Mouse (Mus musculus) megakaryocyte-erythroid progenitor cell, adult 5-6 weeks (primary cell): ENCODE results near the gene Sp7. TPM values are rescaled to one million over a fixed set of nuclear protein-coding genes. Genes with fewer than 3 reads are reported as not detected.

Experiments used
- ATAC-seq: replicated peaks from 2 replicates; pipeline ENCODE4 v1.8.0; 2016; ENCODE audit warnings: mild to moderate bottlenecking, inconsistent platforms; ENCODE audit not compliant: severe bottlenecking, poor library complexity, low FRiP score, low TSS enrichment
- total RNA-seq, 2 experiments: library from RNA; stranded (forward) in 1 of 2; stranded (reverse) in 1 of 2; fragments of 200-1000, 215-1000 nt in 1 of 2; fragments of >200 nt in 1 of 2; fragmentation: Nextera tagmentation in 1 of 2; gene quantifications; 2 replicates each; pipeline ENCODE4 v1.2.3; 2014 to 2017

The Sp7 gene
- total RNA-seq (2014; fragmentation: Nextera tagmentation) (not detected in 2 replicates), total RNA-seq (2017) (not detected in 2 replicates)

DNA sequence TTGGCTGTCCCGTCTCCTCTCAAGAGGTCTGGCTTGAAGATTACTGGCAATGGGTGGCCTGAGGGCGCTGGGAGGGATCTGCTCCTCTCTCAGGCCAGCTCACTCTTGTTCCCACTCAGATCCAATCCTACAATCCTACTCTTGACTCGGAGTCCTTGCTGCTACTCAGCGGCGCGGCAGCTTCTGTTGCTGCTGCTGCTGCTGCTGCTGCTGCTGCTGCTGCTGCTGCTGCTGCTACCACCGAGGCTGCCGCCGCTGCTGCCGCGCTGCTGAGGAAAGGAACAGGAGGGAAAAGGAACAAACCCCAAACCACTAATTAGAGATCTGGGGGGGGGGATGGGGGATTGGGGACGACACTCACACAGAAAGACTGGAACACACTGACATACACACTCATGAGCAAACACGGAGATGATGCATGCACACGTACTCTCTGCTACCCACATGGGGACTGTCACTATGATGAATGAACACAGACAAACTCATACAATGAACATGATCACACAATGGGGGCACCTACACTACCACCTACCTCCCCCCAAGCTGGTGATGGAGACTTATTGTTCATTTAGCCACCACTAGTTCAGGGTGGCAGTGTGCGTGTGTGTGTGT lies at the start of gene Sp7:
Gene Sp7 (minus strand): TSS at position 450 of the 612 bp plus-strand sequence.
- 0 out of 2 replicates have a peak, but pooled peaks have one; percentile 16 for ATAC-seq

DNA sequence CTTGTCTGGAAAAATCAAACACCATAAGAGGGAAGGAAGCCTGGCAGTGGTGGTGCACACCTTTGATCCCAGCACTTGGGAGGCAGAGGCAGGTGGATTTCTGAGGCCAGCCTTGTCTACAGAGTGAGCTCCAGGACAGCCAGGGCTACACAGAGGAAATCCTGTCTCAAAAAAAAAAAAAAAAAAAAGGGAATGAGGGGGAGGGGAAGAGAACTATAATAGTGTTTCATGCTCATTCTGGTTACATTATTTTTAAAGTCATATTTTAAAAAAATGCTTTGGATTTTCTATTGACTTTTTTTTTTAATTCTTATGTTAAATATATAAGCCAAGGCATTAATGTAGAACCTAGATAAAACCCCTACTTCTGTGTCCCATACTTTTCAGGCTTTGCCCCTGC lies 46.7 kb upstream of the Sp7 start:
- no peak for ATAC-seq

DNA sequence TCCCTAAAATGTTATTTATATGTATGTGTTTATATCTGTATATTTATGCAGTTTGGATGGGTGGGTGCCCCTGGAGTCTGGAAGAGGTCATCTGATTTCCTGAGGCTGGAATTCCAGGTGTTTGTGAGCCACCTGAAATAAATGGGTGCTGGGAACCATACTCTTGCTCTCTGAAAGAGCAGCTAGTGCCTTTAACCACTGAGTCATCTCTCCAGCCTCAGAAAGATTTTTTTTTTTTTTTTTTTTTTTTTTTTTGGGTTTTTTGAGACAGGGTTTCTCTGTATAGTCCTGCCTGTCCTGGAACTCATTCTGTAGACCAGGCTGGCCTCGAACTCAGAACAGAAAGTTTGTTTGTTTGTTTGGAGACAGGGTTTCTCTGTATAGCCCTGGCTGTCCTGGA lies 44.1 kb upstream of the Sp7 start:
- no peak for ATAC-seq

DNA sequence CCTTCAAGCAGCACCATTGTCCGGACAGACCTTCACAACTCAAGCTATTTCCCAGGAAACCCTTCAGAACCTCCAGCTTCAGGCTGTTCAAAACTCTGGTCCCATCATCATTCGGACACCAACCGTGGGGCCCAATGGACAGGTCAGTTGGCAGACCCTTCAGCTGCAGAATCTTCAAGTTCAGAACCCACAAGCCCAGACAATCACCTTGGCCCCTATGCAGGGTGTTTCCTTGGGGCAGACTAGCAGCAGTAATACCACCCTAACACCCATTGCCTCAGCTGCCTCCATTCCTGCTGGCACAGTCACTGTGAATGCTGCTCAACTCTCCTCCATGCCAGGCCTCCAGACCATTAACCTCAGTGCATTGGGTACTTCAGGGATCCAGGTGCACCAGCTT lies 42.3 kb upstream of the Sp7 start:
- ATAC-seq = no peak

DNA sequence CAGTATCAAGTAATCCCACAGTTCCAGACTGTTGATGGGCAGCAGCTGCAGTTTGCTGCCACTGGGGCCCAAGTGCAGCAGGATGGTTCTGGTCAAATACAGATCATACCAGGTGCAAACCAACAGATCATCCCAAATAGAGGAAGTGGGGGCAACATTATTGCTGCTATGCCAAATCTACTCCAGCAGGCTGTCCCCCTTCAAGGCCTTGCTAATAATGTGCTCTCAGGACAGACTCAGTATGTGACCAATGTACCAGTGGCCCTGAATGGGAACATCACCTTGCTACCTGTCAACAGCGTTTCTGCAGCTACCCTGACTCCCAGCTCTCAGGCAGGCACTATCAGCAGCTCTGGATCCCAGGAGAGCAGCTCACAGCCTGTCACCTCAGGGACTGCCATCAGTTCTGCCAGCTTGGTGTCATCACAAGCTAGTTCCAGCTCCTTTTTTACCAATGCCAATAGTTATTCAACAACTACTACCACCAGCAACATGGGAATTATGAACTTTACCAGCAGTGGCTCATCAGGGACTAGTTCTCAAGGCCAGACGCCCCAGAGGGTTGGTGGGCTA lies 41.7 kb upstream of the Sp7 start:
- no peak for ATAC-seq

DNA sequence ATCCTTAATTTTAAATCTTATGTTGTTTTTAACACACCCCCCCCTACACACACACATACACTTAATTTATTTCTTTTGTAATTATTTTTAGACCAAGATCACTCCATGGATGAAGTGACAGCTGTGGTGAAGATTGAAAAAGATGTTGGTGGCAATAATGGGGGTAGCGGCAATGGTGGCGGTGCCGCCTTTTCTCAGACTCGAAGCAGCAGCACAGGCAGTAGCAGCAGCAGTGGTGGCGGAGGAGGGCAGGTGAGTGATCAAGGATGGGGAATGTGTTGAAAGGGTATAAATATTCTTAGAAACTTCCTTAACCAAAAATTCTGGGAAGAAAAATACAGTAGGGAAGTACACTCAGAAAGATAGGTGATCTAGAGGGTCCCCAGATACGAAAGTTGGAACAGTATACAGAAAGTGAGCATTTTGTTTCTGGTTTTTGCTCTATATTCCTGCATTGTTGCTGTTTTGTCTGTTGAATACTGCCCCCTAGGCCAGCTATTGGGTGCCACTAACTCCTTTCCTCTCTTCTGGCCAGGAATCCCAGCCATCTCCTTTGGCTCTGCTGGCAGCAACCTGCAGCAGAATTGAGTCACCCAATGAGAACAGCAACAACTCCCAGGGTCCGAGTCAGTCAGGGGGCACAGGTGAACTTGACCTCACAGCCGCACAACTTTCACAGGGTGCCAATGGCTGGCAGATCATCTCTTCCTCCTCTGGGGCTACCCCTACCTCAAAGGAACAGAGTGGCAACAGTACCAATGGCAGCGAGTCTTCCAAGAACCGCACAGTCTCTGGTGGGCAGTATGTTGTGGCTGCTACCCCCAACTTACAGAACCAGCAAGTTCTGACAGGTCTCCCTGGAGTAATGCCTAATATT lies 40.9 kb upstream of the Sp7 start:
- no peak for ATAC-seq

DNA sequence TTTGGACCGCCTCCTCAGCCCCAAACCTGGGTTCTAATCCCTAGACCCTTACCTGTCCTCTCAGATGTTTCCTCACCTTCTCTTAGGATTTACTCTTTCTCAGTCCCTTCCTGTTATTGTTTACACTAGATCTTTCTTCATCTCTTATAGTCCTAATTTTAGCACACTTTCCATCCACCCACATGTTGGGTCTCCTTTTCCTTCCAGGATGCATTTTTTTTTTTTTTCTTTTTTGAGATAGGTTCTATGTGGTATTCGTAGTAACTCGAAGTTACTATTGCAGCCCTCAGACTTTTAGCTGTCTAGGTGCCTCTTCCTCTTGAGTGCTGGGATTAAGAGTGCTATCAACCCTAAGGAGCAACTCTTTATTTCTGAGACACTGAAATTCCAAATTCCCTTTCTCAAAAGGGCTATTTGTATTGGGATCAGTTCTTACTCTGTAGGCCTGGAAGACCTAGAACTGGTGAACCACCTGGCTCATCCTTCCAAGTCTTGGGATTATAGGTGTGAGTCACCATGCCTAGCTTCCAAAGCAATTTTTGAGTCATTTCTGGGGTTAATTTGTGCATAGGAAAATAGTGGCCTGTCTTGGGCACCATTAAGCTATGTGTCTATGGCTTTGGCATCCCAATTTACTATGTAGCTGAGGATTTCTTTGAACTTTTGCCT lies 40.1 kb upstream of the Sp7 start:
- ATAC-seq = no peak

DNA sequence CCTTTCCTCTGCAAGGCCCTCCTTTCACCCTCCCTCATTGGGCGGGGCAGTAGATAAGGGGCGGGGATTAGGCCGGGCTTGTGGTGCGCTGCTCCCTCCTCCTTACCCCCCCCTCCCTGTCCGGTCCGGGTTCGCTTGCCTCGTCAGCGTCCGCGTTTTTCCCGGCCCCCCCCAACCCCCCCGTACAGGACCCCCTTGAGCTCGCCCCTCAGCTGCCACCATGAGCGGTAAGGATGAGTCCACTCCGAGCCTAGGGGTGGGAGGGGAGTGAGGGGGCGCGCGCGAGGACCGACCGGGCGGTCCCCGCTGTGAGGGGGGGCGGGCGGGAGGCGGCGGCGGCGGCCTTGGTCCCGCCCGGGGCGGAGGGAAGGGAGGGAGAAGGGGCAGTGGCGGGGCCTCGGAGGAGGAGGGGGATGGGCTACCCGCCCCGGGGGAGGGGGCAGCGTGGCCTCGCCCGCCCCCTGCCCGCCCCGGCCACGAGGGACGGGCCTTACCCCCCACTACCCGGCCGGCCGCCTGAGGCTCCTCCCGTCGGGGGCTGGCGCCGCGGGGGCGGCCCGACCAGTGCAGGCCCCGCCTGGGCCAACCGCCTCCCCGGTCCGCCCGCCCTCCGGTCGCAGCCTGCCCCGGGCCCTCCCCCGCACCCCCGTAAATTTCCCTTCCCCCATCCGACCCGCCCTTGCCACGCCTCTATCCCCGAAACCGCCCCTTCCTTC lies 39.4 kb upstream of the Sp7 start:
- ATAC-seq = peak; percentile 27

DNA sequence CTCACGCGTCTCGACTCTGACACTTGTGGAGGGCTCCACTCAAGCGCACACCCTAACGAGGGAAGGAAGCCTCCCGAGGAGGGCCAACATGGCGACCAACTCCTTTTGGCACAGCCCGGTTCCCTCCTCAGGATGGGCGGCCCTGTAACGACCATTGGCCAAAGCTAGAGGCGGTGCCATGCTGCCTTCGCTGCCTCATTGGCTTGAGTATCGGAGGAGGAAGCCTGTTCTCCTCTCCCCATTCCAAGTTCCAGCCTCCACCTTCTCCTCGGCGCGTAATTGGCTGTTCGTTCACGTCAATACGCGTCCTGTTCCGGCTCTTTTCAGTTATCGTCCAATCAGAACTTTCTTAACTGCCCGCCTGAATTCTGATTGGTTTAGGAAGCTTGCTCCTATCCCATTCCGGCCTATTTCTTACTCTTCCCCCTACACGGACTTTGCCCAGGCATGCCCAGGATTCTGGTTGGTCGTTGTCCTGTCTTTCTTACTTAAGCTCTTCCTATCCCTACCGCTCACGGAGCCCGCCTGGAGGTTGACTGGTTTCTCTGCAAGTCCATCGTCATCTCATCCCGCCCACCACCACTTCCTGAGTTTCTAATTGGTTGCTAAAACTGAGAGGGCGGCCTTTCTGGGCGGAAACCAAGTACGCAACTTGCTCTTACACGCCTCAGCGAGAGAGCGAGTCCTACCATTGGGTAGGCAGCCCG lies 38.7 kb upstream of the Sp7 start, which contains the start of gene Sp1:
Gene Sp1 (plus strand): TSS at position 655 of the 707 bp plus-strand sequence.
- peak; percentile 86 for ATAC-seq

DNA sequence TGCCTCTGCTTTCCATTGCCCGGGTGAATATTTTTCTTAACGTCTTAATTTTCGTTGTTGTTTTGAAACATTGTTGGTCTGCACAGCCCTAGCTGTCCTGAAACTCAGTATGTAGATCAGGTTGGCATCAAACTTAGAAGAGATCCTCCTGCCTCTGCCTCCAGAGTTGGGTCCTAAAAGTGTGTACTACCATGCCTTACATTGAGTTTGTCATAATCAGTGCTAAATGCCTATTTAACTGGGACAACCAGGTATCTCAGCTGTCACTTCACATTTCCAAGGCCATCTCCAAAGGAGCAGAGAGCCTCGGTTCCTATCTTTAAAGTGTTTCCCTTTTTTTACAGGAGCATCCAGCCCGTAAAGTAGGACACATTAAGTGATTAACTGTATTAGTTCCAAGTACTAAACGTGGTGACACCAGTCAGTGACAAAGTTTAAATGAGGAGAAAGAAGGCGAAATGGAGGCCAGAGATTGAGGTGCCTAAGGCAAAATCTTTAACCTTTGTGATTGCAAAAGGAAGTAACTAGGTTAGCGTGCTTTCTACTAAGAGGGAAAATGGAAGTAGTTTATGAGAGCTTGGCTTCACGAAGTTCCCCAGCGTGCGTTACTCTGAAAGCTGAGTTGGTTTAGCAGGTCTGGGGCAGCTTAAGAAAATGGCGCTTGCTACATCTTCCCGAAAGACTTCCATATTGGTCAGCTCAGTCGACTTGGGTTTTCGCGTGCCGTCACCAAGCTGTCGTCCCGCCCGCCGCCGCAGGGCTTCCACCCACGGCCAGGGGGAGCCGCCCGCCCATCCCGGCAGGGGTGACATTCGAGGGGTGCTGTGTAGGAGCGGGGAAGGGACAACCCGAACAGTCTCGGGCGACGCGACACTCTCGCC lies 37.9 kb upstream of the Sp7 start:
- no peak for ATAC-seq

DNA sequence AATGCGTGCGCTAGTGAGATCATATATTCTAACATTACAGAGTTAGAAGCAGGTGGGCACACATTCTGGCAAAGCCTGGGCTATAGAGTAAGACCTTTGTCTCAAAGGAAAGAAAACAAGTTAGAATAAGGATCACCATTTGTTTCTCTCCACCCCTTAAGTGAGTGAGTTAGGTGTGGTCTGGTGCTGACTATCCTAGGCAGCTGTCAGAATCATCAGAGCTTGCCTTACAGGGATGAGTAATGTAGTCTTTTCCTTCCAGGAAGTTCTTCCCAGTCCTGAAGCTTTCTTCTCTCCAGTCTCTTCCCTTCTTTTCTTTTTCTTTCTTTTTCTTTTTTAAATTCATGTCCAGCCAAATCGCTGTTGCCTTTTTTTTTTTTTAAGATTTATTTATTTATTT lies 35.2 kb upstream of the Sp7 start:
- ATAC-seq = no peak

DNA sequence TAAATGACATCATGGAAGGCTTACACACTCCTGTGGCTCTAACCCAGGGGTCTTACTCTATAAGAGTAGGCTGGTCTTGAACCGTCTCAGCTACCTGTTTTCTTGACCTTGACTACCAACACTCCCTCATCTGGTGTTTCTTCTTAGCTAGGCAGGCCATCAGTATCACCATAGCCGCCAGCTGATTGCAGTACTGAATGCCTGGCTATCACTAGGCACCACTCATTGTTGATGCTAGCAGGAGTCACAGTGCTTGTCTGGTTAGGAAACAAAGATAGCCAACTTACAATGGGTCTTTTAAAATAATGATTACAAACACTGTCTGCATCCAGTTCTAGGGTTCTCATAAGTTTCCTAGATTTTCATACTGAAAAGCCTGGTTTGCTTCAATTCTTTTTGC lies 34.3 kb upstream of the Sp7 start:
- ATAC-seq = peak; percentile 27

DNA sequence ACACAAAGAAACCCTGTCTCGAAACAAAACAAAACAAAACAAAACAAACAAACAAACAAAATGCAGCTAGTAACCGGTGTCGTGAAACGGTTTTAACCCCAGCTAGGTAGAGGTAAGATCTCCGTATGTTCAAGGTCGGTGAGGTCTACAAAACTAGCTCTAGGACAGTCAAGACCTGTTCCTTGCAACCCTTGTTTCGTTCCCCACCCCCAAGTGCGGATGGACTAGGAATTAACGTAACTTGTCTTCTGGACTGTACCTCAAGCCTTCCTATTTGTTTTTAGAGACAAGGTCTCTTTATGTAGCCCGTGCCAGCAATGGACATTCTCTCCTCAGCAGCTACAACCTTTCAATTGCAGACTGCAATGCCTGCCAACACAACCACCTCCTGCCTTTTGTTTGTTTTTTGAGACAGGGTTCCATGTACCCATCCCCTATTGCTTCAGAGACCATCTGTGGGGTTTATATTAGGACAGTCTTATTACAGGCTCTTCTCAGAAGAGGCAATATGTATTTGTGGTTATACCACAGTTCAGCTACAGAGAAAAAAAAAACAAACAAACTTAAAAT lies 33.6 kb upstream of the Sp7 start:
- ATAC-seq = no peak

DNA sequence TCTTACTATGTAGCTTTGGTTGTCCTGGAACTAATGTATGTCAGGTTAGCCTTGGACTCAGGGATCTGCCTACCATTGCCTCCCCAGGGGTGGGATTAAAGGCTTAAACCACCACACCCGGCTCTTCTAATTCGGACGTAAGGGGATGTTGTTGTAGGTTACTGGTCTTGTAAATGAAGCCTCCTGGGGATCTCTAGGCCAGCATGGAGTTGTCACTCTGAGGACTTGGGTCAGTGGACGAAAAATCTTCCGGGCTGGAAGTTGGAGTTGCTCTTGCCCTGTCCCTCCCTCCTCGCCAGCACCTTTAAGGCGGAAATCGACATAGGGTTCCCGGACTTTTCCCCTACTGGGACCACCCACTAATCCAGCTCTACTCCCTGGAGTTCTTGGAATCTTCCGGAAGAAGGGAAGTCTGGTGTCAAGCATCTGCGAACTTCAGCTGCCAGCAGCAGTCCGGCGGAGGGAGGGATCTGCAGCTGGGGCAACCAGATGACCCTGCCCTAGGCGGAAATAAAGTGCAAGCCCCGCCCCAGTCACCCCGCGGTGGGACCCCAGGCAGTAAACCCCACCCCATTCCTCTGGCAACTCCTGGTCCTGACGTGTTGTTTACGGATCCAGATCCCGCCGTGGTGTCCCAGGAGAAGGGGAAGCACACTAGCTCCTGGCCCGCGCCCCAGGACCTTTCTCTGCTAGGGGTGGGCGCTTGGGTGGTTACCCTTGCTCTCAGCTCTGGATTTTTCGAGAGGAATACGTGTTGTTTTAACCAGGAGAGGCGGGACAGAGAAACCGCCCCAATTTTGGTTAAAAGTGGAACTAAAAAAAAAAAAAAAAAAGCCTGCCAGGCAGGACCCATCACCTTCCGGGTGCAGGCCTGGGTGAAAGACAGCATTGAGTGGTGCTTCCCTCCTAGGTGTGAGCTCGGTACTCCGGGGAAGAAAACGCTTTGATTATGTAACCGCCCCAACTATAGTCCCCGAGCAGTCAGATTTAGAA lies 32.5 kb upstream of the Sp7 start:
- peak; percentile 66 for ATAC-seq

DNA sequence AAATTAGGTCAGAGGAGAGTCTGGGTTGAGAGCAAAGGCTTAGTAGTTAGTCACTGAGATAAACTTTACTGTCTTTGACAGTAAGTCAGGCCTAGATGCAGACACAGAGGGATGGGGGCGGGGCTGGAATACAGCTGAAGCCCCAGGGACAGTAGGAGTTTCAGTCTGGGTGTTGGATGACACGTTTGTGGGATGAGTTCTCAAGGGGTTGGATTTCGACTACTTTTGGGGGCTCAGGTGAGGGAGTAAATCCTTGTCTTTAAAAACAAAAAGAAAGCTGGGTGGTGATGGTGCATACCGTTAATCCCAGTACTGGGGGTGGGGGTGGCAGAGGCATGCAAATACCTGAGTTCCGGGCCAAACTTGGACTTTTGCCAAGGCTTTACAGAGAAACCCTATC lies 31.6 kb upstream of the Sp7 start:
- no peak for ATAC-seq

DNA sequence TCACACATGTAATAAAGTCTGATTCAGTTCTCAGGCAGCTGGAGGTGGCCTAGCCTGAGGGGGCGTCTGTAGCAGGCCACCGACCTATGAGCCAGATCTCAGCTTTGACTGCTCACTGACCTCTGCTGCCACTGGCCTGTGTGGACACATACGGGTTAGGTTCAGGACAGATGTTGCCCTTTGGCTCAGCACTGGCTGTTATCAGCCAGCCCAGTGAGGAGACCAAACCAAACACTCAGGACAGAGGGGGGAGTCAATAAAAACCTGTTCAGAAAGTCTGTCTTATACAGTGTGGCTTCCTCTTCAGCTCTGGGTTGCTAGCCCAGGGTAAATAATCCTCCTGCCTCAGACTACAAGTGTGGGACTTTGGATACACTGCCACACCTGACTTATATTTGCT lies 28.1 kb upstream of the Sp7 start:
- peak; percentile 68 for ATAC-seq
